Mouse (Mus musculus): Measurements from ENCODE around the gene Rtn2. TPM values are rescaled to one million over a fixed set of nuclear protein-coding genes. Genes with fewer than 3 reads are reported as not detected.
A peak's percentile ranks its signal among the peaks of the same experiment; 100 is the strongest.

The Rtn2 gene
- polyA plus RNA-seq, 1 experiment from 2014 or later, result 0.09 TPM

DNA sequence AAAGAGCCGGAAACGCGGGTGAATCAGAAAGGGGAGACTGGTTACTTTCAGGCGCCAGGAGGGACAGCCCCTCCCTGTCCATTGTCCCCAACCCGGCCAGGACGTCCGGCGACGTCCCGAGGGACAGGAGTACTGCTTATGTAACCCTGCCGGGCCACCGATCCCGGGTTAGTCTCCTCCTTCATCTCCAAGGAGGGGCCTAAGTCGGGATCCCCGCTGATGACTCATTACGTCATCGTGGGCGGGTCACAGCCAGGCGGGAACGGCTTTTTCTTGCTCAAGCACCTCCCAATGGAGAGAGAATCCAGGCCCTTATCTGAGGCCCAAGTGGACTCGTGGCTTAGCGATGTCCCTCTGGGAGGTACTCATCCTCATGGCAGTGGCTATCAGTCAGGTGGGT, 44.7 kb downstream of the Rtn2 start:
- no peaks in the 10 kb centered on the region for H3K36me3 ChIP-seq (ENCODE audit: inconsistent target)
- no peaks in the 10 kb centered on the region for H3K79me2 ChIP-seq (ENCODE audit: inconsistent target)
- H3K4me3 ChIP-seq (ENCODE audit: inconsistent target), result peak overlapping the region; percentile 24; the same call in 1 of the 2 replicates
- WGBS (ENCODE audit: missing documents), result 7% methylated on average over 18 of the region's 22 CpGs
- no peak overlapping the region for H3K27ac ChIP-seq

DNA sequence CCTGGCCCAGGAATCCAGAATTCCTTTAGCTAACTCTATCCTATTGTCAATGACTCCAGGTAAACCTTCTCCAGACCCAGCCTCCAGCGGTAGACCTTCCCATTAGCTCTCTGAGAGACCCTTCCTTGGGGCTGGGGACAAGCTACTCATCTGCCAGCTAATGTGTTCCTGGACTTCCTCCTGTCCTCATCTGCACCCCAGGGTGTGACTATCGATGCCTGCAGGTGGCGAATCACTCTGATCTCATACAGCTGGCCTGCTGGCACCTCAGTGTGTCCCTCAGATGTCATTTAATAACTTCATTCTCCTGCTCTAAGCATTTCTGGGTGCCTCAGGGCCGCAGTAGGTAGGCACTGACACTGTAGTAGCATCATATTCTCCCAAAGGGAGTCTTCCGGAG, 45.4 kb downstream of the Rtn2 start:
- 75% methylated on average over 5 of the region's 5 CpGs for WGBS (ENCODE audit: missing documents)
- Histone ChIP-seq H3K79me2 (ENCODE audit: inconsistent target) (no peaks in the 10 kb centered on the region), H3K27ac (no peak overlapping the region), H3K4me3 (ENCODE audit: inconsistent target) (no peak overlapping the region), H3K36me3 (ENCODE audit: inconsistent target) (no peaks in the 10 kb centered on the region)

DNA sequence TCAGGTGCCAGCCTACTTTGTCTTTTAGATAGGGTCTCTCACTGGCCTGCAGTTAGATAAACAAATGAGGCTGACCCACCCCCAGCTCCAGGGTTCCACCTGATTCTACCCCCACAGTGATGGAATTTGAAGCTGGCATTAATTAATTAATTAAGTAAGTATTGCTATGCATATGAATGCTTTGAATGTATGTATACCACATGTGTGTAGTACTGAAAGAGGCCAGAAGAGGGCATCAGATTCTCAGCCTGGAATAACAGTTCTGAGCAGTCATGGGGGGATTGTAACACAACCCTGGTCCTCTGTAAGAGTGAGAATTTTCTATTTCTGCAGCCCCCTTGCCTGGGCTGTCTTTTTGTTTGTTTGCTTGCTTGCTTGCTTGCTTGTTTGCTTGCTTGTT, 46.0 kb downstream of the Rtn2 start:
- Histone ChIP-seq H3K79me2 (ENCODE audit: inconsistent target) (no peaks in the 10 kb centered on the region), H3K27ac (no peak overlapping the region), H3K36me3 (ENCODE audit: inconsistent target) (no peaks in the 10 kb centered on the region), H3K4me3 (ENCODE audit: inconsistent target) (no peak overlapping the region)

DNA sequence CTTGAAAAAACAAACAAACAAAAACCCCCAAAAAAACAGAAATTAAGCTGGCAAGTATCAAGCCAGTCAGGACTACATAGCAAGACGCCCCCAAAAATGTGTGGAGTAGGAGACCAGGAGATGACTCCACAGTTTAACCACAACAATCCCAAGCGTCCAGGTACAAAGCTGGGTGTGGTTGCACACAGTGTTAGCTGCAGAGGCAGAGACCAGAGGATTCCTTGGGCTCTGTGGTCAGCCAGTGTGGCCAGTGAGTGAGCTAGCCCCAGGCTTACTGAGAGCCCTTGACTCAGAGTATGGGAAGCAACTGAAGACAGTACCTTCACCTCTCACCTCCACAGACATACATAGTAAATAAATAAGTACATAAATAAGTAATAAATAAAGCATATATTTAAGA, 49.5 kb downstream of the Rtn2 start:
- no peak overlapping the region for H3K27ac ChIP-seq
- H3K4me3 ChIP-seq (ENCODE audit: inconsistent target), result no peak overlapping the region
- no peaks in the 10 kb centered on the region for H3K36me3 ChIP-seq (ENCODE audit: inconsistent target)
- WGBS (ENCODE audit: missing documents), result 84% methylated on average over 2 of the region's 2 CpGs
- H3K79me2 ChIP-seq (ENCODE audit: inconsistent target), result no peaks in the 10 kb centered on the region

DNA sequence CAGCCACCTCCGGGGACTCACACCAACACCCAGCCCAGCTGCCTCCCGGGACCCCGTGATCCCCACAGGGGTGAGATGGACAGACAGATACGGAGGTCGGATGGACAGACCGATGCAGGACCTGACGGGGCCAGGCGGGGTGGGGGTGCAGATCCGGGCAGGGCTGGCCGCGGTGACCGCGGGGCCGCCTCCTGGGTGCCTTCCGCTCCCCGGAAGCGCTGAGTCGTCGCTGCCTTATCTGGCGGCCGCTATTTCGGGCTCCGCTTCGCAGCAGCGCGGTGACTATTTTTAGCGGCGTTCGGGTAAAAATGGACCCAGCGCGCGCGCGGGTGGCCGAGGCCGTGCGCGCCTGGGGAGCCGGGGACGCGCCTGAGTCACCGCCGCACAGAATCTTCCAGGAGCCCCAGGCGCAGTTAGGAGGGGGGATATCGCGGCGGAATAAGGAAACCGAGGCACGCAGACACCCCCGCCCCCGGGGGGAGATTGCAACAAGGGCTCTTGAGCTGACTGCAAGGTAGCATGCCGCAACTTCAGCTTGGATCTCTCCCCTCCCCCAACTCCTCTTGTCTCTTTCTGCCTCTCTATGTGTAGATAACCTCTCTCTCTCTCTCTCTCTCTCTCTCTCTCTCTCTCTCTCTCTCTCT, 50.4 kb downstream of the Rtn2 start:
- H3K27ac ChIP-seq, result peak overlapping the region; percentile 38; the same call in 1 of the 2 replicates
- 1% methylated on average over 37 of the region's 52 CpGs for WGBS (ENCODE audit: missing documents)
- peak overlapping the region; percentile 31 for H3K4me3 ChIP-seq (ENCODE audit: inconsistent target)
- H3K36me3 ChIP-seq (ENCODE audit: inconsistent target), result no peaks in the 10 kb centered on the region
- no peaks in the 10 kb centered on the region for H3K79me2 ChIP-seq (ENCODE audit: inconsistent target)

GRCm38 (mm10) chr7:19335583-19335982, 53.2 kb downstream of the Rtn2 start:
- Histone ChIP-seq H3K36me3 (ENCODE audit: inconsistent target) (no peaks in the 10 kb centered on the region), H3K27ac (no peak overlapping the region), H3K79me2 (ENCODE audit: inconsistent target) (no peaks in the 10 kb centered on the region), H3K4me3 (ENCODE audit: inconsistent target) (no peak overlapping the region)
- 41% methylated on average over 3 of the region's 3 CpGs for WGBS (ENCODE audit: missing documents)

DNA sequence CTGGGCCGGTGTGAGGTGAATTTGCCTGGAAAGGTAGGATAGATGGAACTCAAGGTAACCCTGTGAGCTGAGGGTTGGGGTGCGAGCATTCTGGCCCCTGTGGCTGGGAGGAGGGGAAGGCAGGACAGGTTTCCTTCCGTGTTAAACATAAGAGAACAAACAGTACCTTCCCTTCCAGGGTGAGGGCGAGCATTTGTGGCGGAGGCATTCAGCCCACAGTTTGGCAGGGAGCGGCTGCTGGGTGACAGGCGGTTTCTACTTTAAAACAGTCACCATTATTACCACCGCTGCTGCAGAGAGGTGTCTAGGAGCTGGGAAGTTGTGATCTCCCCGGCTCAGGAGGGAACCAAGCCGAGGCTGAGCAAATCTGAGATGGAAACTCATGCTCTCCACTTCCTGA, 54.7 kb downstream of the Rtn2 start:
- H3K79me2 ChIP-seq (ENCODE audit: inconsistent target), result no peaks in the 10 kb centered on the region
- WGBS (ENCODE audit: missing documents), result 56% methylated on average over 10 of the region's 10 CpGs
- H3K4me3 ChIP-seq (ENCODE audit: inconsistent target), result no peak overlapping the region
- no peaks in the 10 kb centered on the region for H3K36me3 ChIP-seq (ENCODE audit: inconsistent target)
- H3K27ac ChIP-seq, result no peak overlapping the region

GRCm38 (mm10) chr7:19338060-19338459, 55.6 kb downstream of the Rtn2 start:
- H3K36me3 ChIP-seq (ENCODE audit: inconsistent target), result no peaks in the 10 kb centered on the region
- WGBS (ENCODE audit: missing documents), result 55% methylated on average over 2 of the region's 2 CpGs
- no peak overlapping the region for H3K27ac ChIP-seq
- no peak overlapping the region for H3K4me3 ChIP-seq (ENCODE audit: inconsistent target)
- no peaks in the 10 kb centered on the region for H3K79me2 ChIP-seq (ENCODE audit: inconsistent target)

- H3K79me2 ChIP-seq (ENCODE audit: inconsistent target), result no peaks in the 10 kb centered on the region
- WGBS (ENCODE audit: missing documents), result 51% methylated on average over 7 of the region's 7 CpGs
- H3K36me3 ChIP-seq (ENCODE audit: inconsistent target), result no peaks in the 10 kb centered on the region
- H3K4me3 ChIP-seq (ENCODE audit: inconsistent target), result no peak overlapping the region
- no peak overlapping the region for H3K27ac ChIP-seq
These were observed 56.2 kb downstream of the Rtn2 start for GRCm38 (mm10) chr7:19338596-19338995.

- Histone ChIP-seq H3K4me3 (ENCODE audit: inconsistent target) (no peak overlapping the region), H3K79me2 (ENCODE audit: inconsistent target) (no peaks in the 10 kb centered on the region), H3K36me3 (ENCODE audit: inconsistent target) (no peaks in the 10 kb centered on the region), H3K27ac (no peak overlapping the region)
- WGBS (ENCODE audit: missing documents), result 43% methylated on average over 10 of the region's 10 CpGs
These were observed 58.8 kb downstream of the Rtn2 start for GRCm38 (mm10) chr7:19341250-19341649.

DNA sequence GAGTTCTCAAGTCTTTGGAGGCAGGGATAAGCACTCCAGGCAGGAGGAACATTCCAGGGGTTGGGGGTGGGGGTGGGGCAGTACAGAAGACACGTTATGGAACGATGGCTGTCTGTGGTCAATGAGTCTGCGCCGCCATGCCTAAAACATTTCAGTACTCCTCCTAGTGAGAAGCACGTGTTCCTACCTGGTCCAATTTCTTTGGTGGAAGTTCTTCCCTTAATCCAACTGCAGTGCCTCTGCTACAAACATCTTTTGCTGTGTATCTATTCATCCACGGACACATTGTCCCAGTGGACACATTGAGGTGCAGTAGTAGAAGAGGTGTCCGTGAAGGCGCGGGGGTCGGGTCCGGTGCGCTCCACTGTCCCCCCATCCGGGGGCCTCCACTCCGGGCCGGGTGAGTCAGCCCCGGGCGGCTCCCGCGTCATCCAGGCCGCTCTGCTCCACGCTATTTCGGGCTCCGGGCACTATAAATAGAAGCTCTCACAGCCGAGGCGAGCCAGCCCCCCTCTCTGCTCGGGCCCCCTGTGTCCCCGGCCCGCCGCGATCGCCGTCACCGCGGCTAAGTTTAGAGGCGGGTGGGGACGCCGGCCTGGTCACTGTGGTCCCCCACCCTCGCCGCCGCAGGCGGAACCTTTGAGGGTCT, 59.5 kb downstream of the Rtn2 start:
- H3K27ac ChIP-seq, result no peak overlapping the region
- no peak overlapping the region for H3K4me3 ChIP-seq (ENCODE audit: inconsistent target)
- 2% methylated on average over 41 of the region's 41 CpGs for WGBS (ENCODE audit: missing documents)
- no peaks in the 10 kb centered on the region for H3K36me3 ChIP-seq (ENCODE audit: inconsistent target)
- H3K79me2 ChIP-seq (ENCODE audit: inconsistent target), result no peaks in the 10 kb centered on the region

- no peak overlapping the region for H3K27ac ChIP-seq
- no peaks in the 10 kb centered on the region for H3K79me2 ChIP-seq (ENCODE audit: inconsistent target)
- no peak overlapping the region for H3K4me3 ChIP-seq (ENCODE audit: inconsistent target)
- WGBS (ENCODE audit: missing documents), result 1% methylated on average over 27 of the region's 27 CpGs
- no peaks in the 10 kb centered on the region for H3K36me3 ChIP-seq (ENCODE audit: inconsistent target)
These were observed 60.1 kb downstream of the Rtn2 start for GRCm38 (mm10) chr7:19342481-19343027.

- no peak overlapping the region for H3K27ac ChIP-seq
- no peak overlapping the region for H3K4me3 ChIP-seq (ENCODE audit: inconsistent target)
- peaks cover 4% of the 10 kb centered on the region; the same call in 1 of the 2 replicates for H3K36me3 ChIP-seq (ENCODE audit: inconsistent target)
- H3K79me2 ChIP-seq (ENCODE audit: inconsistent target), result no peaks in the 10 kb centered on the region
- WGBS (ENCODE audit: missing documents), result 0% methylated on average over 11 of the region's 11 CpGs
These were observed 60.9 kb downstream of the Rtn2 start for GRCm38 (mm10) chr7:19343210-19343808.

GRCm38 (mm10) chr7:19344237-19344847, 61.9 kb downstream of the Rtn2 start, which contains the start of gene Ercc1:
Gene Ercc1 (plus strand): TSS chr7:19344778.
- Histone ChIP-seq H3K4me3 (ENCODE audit: inconsistent target) (peak within 1 kb of the TSS; percentile 63), H3K36me3 (ENCODE audit: inconsistent target) (peaks cover 11% of the 10 kb centered on the region; the same call in 1 of the 2 replicates), H3K79me2 (ENCODE audit: inconsistent target) (no peaks in the 10 kb centered on the region), H3K27ac (peak within 1 kb of the TSS; percentile 25)
- WGBS (ENCODE audit: missing documents), result 9% methylated on average over 12 of the region's 12 CpGs
